8 mouse cellular contexts compared by ENCODE assay signal in the genomic region with DNA sequence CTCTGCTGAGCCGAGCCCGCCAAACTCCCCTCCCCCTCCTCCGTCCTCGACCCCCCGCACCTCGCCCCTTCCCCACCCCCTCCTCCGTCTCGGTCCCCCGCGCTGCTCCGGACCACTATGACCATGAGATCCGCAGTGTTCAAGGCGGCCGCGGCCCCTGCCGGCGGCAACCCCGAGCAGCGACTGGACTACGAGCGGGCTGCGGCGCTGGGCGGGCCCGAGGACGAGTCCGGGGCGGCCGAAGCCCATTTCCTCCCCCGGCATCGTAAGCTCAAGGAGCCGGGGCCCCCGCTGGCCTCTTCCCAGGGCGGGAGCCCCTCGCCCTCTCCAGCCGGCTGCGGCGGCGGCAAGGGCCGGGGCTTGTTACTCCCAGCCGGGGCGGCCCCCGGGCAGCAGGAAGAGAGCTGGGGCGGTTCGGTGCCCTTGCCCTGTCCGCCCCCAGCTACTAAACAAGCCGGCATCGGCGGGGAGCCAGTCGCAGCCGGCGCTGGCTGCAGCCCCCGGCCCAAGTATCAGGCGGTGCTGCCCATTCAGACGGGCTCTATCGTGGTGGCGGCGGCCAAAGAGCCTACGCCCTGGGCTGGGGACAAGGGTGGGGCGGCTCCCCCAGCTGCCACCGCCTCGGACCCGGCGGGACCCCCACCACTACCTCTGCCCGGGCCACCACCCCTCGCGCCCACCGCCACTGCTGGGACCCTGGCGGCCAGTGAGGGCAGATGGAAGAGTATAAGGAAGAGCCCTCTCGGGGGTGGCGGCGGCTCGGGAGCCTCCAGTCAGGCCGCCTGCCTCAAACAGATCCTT. TPM values are rescaled to one million over a fixed set of nuclear protein-coding genes. Genes with fewer than 3 reads are reported as not detected.
DNase-seq lines count a peak whose midpoint lies in the region; TF ChIP-seq lines count a peak whose summit lies in the region.

No protein-coding gene starts in this region.

- DNase-seq in 3T3-L1 (ENCODE audit: low read depth, low spot score) (peak; percentile 58), ES-E14 (ENCODE audit: low read depth, low spot score) (no peak)
- DNase-seq in cerebellum, postnatal 25 days = peak; percentile 64 to 71
- DNase-seq in heart, adult 18-20 months = peak; percentile 56 to 63
- DNase-seq in kidney, adult 2 months = peak; percentile 66
- peak; percentile 70 for DNase-seq in lung, postnatal 10 days
- DNase-seq in spleen, adult 12 weeks (ENCODE audit: low spot score) = peak; percentile 50
- DNase-seq in right cerebral cortex, postnatal 25 days = no peak

- in situ Hi-C loops in ES-E14 (cut with MboI; ENCODE audit: low sequenced_read_pairs in 2 of 2, unreplicated experiment in 2 of 2) = no loop called here

- H3K9me3 ChIP-seq in ES-E14 (ENCODE audit: control insufficient read depth, insufficient read depth, low read depth, low read length) = no peaks in the 10 kb centered on the region

- TF ChIP-seq CTCF in kidney, adult 2 months (conservative IDR thresholded peaks at IDR 0.05; ENCODE audit: insufficient read depth, insufficient read length, low read depth, low read length) = no peak

- peaks cover 2 to 9% of the 10 kb centered on the region in 2 experiments; a peak in 2 of 4 replicates for H3K4me1 ChIP-seq in ES-E14 (ENCODE audit: control insufficient read depth in 2 of 2, insufficient read depth in 2 of 2, low read length in 2 of 2, poor library complexity in 1 of 2)
- H3K4me1 ChIP-seq in kidney, adult 2 months (ENCODE audit: control insufficient read depth, insufficient read depth, low read length) = peaks cover 12% of the 10 kb centered on the region

- no peak for TF ChIP-seq POLR2A in kidney, adult 2 months (IDR thresholded peaks at IDR 0.05; ENCODE audit: low read depth, low read length)

- peaks cover 6% of the 10 kb centered on the region for H3K36me3 ChIP-seq in ES-E14 (ENCODE audit: control insufficient read depth, insufficient read depth, low read length, poor library complexity, severe bottlenecking)
- peaks cover 3% of the 10 kb centered on the region for H3K36me3 ChIP-seq in kidney, adult 2 months (ENCODE audit: control insufficient read depth, insufficient read depth, low read length)

- 1% methylated on average over 72 of the region's 74 CpGs for WGBS in kidney, adult 2 months

- H3K9ac ChIP-seq in ES-E14 (ENCODE audit: insufficient read depth, low read depth, low read length, poor library complexity, severe bottlenecking) = peak overlapping the region; percentile 93

- no peaks in the 10 kb centered on the region for H3K27me3 ChIP-seq in kidney, adult 2 months (replicated peaks; ENCODE audit: control insufficient read depth, insufficient read depth, low read length)

- peak overlapping the region; percentile 81 to 85 for H3K4me3 ChIP-seq in ES-E14 (ENCODE audit: insufficient read depth in 1 of 2, low read depth in 1 of 2, low read length in 2 of 2, poor library complexity in 1 of 2, severe bottlenecking in 1 of 2)
- peak overlapping the region; percentile 84 for H3K4me3 ChIP-seq in kidney, adult 2 months (ENCODE audit: insufficient read depth, low read depth, low read length)

- peak overlapping the region; percentile 93 for H3K27ac ChIP-seq in ES-E14 (ENCODE audit: insufficient read depth, low read depth, low read length, poor library complexity, severe bottlenecking)
- H3K27ac ChIP-seq in kidney, adult 2 months (ENCODE audit: insufficient read depth, low read depth, low read length) = peak overlapping the region; percentile 77

TF ChIP-seq in ES-E14, 5 proteins besides CTCF, POLR2A, EP300 and RAD21:
- TF ChIP-seq CHD2 (IDR thresholded peaks at IDR 0.05; ENCODE audit: low read depth, low read length) (no peak), ZNF384 (IDR thresholded peaks at IDR 0.05; ENCODE audit: low read depth, low read length) (no peak), MAFK (IDR thresholded peaks at IDR 0.05; ENCODE audit: insufficient read depth, low read depth, low read length) (no peak), HCFC1 (IDR thresholded peaks at IDR 0.05; ENCODE audit: borderline replicate concordance, insufficient read depth, low read length) (no peak), ZC3H11A (IDR thresholded peaks at IDR 0.05; ENCODE audit: borderline replicate concordance, low read depth, low read length) (no peak)

RNA-seq across cellular contexts. Expression of a gene that starts 0.6 kb away (rescaled TPM):
- total RNA-seq in ES-E14 (2012; rRNA removed) = 18.3 and 27.1 TPM in 2 replicates
- total RNA-seq in heart, adult 18-20 months (2021) = 10 to 100 TPM; 71.7 to 73.3 TPM
- polyA plus RNA-seq in kidney, adult 2 months (2012; rRNA removed) = 23.5 and 24.5 TPM in 2 replicates

RNA-seq across cellular contexts. Expression of a gene that starts 8.8 kb away (rescaled TPM):
- total RNA-seq in ES-E14 (2012; rRNA removed) = 11.7 and 14.6 TPM in 2 replicates
- 10 to 100 TPM; 17.2 to 19.3 TPM for total RNA-seq in heart, adult 18-20 months (2021)
- 21.0 and 24.5 TPM in 2 replicates for polyA plus RNA-seq in kidney, adult 2 months (2012; rRNA removed)

RNA-seq across cellular contexts. Expression of a gene that starts 20.8 kb away (rescaled TPM):
- 2.9 and 3.3 TPM in 2 replicates for total RNA-seq in ES-E14 (2012; rRNA removed)
- 10 to 100 TPM; 54.2 to 67.6 TPM for total RNA-seq in heart, adult 18-20 months (2021)
- polyA plus RNA-seq in kidney, adult 2 months (2012; rRNA removed) = 140 and 155 TPM in 2 replicates

RNA-seq across cellular contexts. Expression of a gene that starts 40.7 kb away (rescaled TPM):
- 0.98 and 1.4 TPM in 2 replicates for total RNA-seq in ES-E14 (2012; rRNA removed)
- total RNA-seq in heart, adult 18-20 months (2021) = under 1 TPM; 0.72 to 0.82 TPM
- polyA plus RNA-seq in kidney, adult 2 months (2012; rRNA removed) = 4.2 and 4.7 TPM in 2 replicates

RNA-seq across cellular contexts. Expression of a gene that starts 55.5 kb away (rescaled TPM):
- total RNA-seq in ES-E14 (2012; rRNA removed) = 7.7 and 9.0 TPM in 2 replicates
- 100 to 1,000 TPM in 1 of 2 experiments, 10 to 100 TPM in 1; 99.7 to 103 TPM for total RNA-seq in heart, adult 18-20 months (2021)
- polyA plus RNA-seq in kidney, adult 2 months (2012; rRNA removed) = 92.7 and 97.2 TPM in 2 replicates

Comparison
In these comparisons a context has a peak if more than half of its experiments do, and no peak if none do; other contexts are left out.
1. DNase-seq: peak in 3T3-L1 (single experiment), cerebellum, postnatal 25 days (2 of 2), heart, adult 18-20 months (2 of 2), kidney, adult 2 months (single experiment), lung, postnatal 10 days (single experiment) and spleen, adult 12 weeks (single experiment); none in ES-E14 (single experiment) and right cerebral cortex, postnatal 25 days (single experiment).
2. RNA of a gene that starts 20.8 kb away (total RNA-seq): 54.2 to 67.6 TPM in heart, adult 18-20 months; 2.9 to 3.3 TPM in ES-E14; every median in the first group is over 10 times any median in the second.